Mouse (Mus musculus): ENCODE data around the gene Pheta2. TPM values are rescaled to one million over a fixed set of nuclear protein-coding genes. Genes with fewer than 3 reads are reported as not detected.

The Pheta2 gene
- polyA plus RNA-seq, 1 experiment from 2014 or later = 12.0 TPM

- H3K4me1 ChIP-seq = peaks cover 30% of the 10 kb centered on the region
Measured at GRCm38 (mm10) chr15:82346580-82347302, 8.0 kb downstream of the Pheta2 start.

GRCm38 (mm10) chr15:82347303-82347676, 8.5 kb downstream of the Pheta2 start:
- no peak for DNase-seq (ENCODE audit: low spot score)
- Histone ChIP-seq H3K4me1 (peaks cover 30% of the 10 kb centered on the region), H3K4me3 (peak overlapping the region; percentile 81), H3K36me3 (peaks cover 43% of the 10 kb centered on the region), H3K9me3 (no peaks in the 10 kb centered on the region), H3K27ac (0 out of 2 replicates have a peak overlapping the region, but pooled peaks have one; percentile 98), H3K27me3 (ENCODE audit: insufficient read depth, poor library complexity, severe bottlenecking) (no peaks in the 10 kb centered on the region)
- WGBS = 81% methylated on average over 4 of the region's 4 CpGs

More at GRCm38 (mm10) chr15:82346580-82347302, 8.0 kb downstream of the Pheta2 start:
- no peak for DNase-seq (ENCODE audit: low spot score)
- Histone ChIP-seq H3K9me3 (no peaks in the 10 kb centered on the region), H3K27me3 (ENCODE audit: insufficient read depth, poor library complexity, severe bottlenecking) (no peaks in the 10 kb centered on the region), H3K27ac (peak overlapping the region; percentile 98), H3K4me3 (peak overlapping the region; percentile 81), H3K36me3 (peaks cover 43% of the 10 kb centered on the region)
- 63% methylated on average over 14 of the region's 14 CpGs for WGBS

- H3K27me3 ChIP-seq (ENCODE audit: insufficient read depth, poor library complexity, severe bottlenecking) = no peaks in the 10 kb centered on the region
- no peaks in the 10 kb centered on the region for H3K9me3 ChIP-seq
- no peak overlapping the region for H3K27ac ChIP-seq
- peaks cover 34% of the 10 kb centered on the region for H3K4me1 ChIP-seq
- 89% methylated on average over 12 of the region's 12 CpGs for WGBS
- no peak overlapping the region for H3K4me3 ChIP-seq
- DNase-seq (ENCODE audit: low spot score) = peak; percentile 71
- peaks cover 43% of the 10 kb centered on the region for H3K36me3 ChIP-seq
Measured at GRCm38 (mm10) chr15:82347852-82348251, 9.1 kb downstream of the Pheta2 start.

GRCm38 (mm10) chr15:82348258-82348998, 9.7 kb downstream of the Pheta2 start:
- Histone ChIP-seq H3K27ac (0 out of 2 replicates have a peak overlapping the region, but pooled peaks have one; percentile 10), H3K36me3 (peaks cover 40% of the 10 kb centered on the region), H3K27me3 (ENCODE audit: insufficient read depth, poor library complexity, severe bottlenecking) (no peaks in the 10 kb centered on the region), H3K9me3 (no peaks in the 10 kb centered on the region), H3K4me3 (no peak overlapping the region), H3K4me1 (peaks cover 37% of the 10 kb centered on the region)
- 85% methylated on average over 8 of the region's 8 CpGs for WGBS
- DNase-seq (ENCODE audit: low spot score) = no peak

- Histone ChIP-seq H3K27ac (no peak overlapping the region), H3K4me3 (no peak overlapping the region), H3K9me3 (no peaks in the 10 kb centered on the region), H3K27me3 (ENCODE audit: insufficient read depth, poor library complexity, severe bottlenecking) (no peaks in the 10 kb centered on the region), H3K4me1 (peaks cover 36% of the 10 kb centered on the region), H3K36me3 (peaks cover 37% of the 10 kb centered on the region)
- no peak for DNase-seq (ENCODE audit: low spot score)
- 92% methylated on average over 2 of the region's 2 CpGs for WGBS
Measured at GRCm38 (mm10) chr15:82348999-82349341, 10.2 kb downstream of the Pheta2 start.

- no peak for DNase-seq (ENCODE audit: low spot score)
- no peaks in the 10 kb centered on the region for H3K9me3 ChIP-seq
- H3K27ac ChIP-seq = no peak overlapping the region
- H3K4me3 ChIP-seq = no peak overlapping the region
- WGBS = 89% methylated on average over 4 of the region's 4 CpGs
- H3K27me3 ChIP-seq (ENCODE audit: insufficient read depth, poor library complexity, severe bottlenecking) = no peaks in the 10 kb centered on the region
- peaks cover 37% of the 10 kb centered on the region for H3K36me3 ChIP-seq
- peaks cover 40% of the 10 kb centered on the region for H3K4me1 ChIP-seq
Measured at GRCm38 (mm10) chr15:82350349-82350748, 11.6 kb downstream of the Pheta2 start.

- Histone ChIP-seq H3K27ac (no peak overlapping the region), H3K4me3 (no peak overlapping the region), H3K36me3 (peaks cover 37% of the 10 kb centered on the region), H3K4me1 (peaks cover 40% of the 10 kb centered on the region), H3K27me3 (ENCODE audit: insufficient read depth, poor library complexity, severe bottlenecking) (no peaks in the 10 kb centered on the region), H3K9me3 (no peaks in the 10 kb centered on the region)
- 66% methylated on average over 3 of the region's 3 CpGs for WGBS
- DNase-seq (ENCODE audit: low spot score) = no peak
Measured at GRCm38 (mm10) chr15:82351480-82351879, 12.7 kb downstream of the Pheta2 start.

GRCm38 (mm10) chr15:82353078-82353744, 14.5 kb downstream of the Pheta2 start:
- H3K27ac ChIP-seq = peak overlapping the region; percentile 99
- no peak for DNase-seq (ENCODE audit: low spot score)

GRCm38 (mm10) chr15:82353745-82354113, 15.0 kb downstream of the Pheta2 start:
- Histone ChIP-seq H3K9me3 (no peaks in the 10 kb centered on the region), H3K4me3 (peak overlapping the region; percentile 94), H3K4me1 (peaks cover 28% of the 10 kb centered on the region), H3K27ac (peak overlapping the region; percentile 99), H3K27me3 (ENCODE audit: insufficient read depth, poor library complexity, severe bottlenecking) (no peaks in the 10 kb centered on the region), H3K36me3 (peaks cover 26% of the 10 kb centered on the region)
- no peak for DNase-seq (ENCODE audit: low spot score)
- under 1% methylated on average over 23 of the region's 23 CpGs for WGBS

More at GRCm38 (mm10) chr15:82353078-82353744, 14.5 kb downstream of the Pheta2 start:
- Histone ChIP-seq H3K36me3 (peaks cover 31% of the 10 kb centered on the region), H3K4me1 (peaks cover 25% of the 10 kb centered on the region), H3K27me3 (ENCODE audit: insufficient read depth, poor library complexity, severe bottlenecking) (no peaks in the 10 kb centered on the region), H3K9me3 (no peaks in the 10 kb centered on the region), H3K4me3 (peak overlapping the region; percentile 94)
- WGBS = 29% methylated on average over 14 of the region's 14 CpGs

- H3K9me3 ChIP-seq = no peaks in the 10 kb centered on the region
- H3K4me3 ChIP-seq = peak within 1 kb of the TSS; percentile 94
- H3K36me3 ChIP-seq = peaks cover 20% of the 10 kb centered on the region
- H3K27ac ChIP-seq = peak within 1 kb of the TSS; percentile 99
- DNase-seq (ENCODE audit: low spot score) = peak; percentile 100
- WGBS = 2% methylated on average over 57 of the region's 57 CpGs
- peaks cover 33% of the 10 kb centered on the region for H3K4me1 ChIP-seq
- H3K27me3 ChIP-seq (ENCODE audit: insufficient read depth, poor library complexity, severe bottlenecking) = no peaks in the 10 kb centered on the region
Measured at GRCm38 (mm10) chr15:82354126-82354945, 15.6 kb downstream of the Pheta2 start, which contains the start of gene Ndufa6. TSS of gene Ndufa6 (minus strand) at chr15:82354322.

GRCm38 (mm10) chr15:82358431-82359260, 19.9 kb downstream of the Pheta2 start:
- H3K27me3 ChIP-seq (ENCODE audit: insufficient read depth, poor library complexity, severe bottlenecking) = no peaks in the 10 kb centered on the region
- H3K4me3 ChIP-seq = no peak overlapping the region
- H3K27ac ChIP-seq = peak overlapping the region; percentile 79
- peaks cover 18% of the 10 kb centered on the region for H3K4me1 ChIP-seq
- H3K9me3 ChIP-seq = no peaks in the 10 kb centered on the region
- no peaks in the 10 kb centered on the region for H3K36me3 ChIP-seq
- 56% methylated on average over 22 of the region's 22 CpGs for WGBS
- no peak for DNase-seq (ENCODE audit: low spot score)
